ENCODE assay signal across 34 mouse cellular contexts in genomic region chr4:43795844-43796243, GRCm38 (mm10). TPM values are rescaled to one million over a fixed set of nuclear protein-coding genes. Genes with fewer than 3 reads are reported as not detected.
"Had no signal": no experiment of that assay in that cellular context is flagged by ENCODE, and none has a peak within 500 bp of the region (broad histone marks: within the 10 kb centered on the region; RNA-seq: fewer than 3 reads in every experiment).

No protein-coding gene starts in this region.

RNA-seq across cellular contexts. Expression of gene Olfr159, which starts 25.0 kb away (rescaled TPM):
- total RNA-seq: common myeloid progenitor, adult 5-6 weeks; forebrain, postnatal 0 days; gastrocnemius, adult 18-20 months; gastrocnemius, adult 2 months; gastrocnemius, adult 8-10 months; gastrocnemius, postnatal 10 days; gastrocnemius, postnatal 14 days; gastrocnemius, postnatal 25 days; gastrocnemius, postnatal 36 days; gastrocnemius, postnatal 4 days; granulocyte monocyte progenitor cell, adult 5-6 weeks; heart, adult 18-20 months; heart, adult 2 months; heart, adult 8-10 months had no signal
- polyA plus RNA-seq: cortical plate, adult 2 months; embryonic facial prominence, embryonic 10.5 days; embryonic facial prominence, embryonic 11.5 days; embryonic facial prominence, embryonic 12.5 days; embryonic facial prominence, embryonic 13.5 days; embryonic facial prominence, embryonic 14.5 days; embryonic facial prominence, embryonic 15.5 days; erythroblast, embryonic 14.5 days; forebrain, embryonic 10.5 days; forebrain, embryonic 11.5 days; forebrain, embryonic 12.5 days; forebrain, embryonic 13.5 days; forebrain, embryonic 14.5 days; forebrain, embryonic 15.5 days; forebrain, embryonic 16.5 days; forebrain, postnatal 0 days; frontal cortex, adult 2 months; gonadal fat pad, adult 2 months; heart, adult 2 months; heart, embryonic 10.5 days; heart, embryonic 11.5 days; heart, embryonic 12.5 days had no signal

RNA-seq across cellular contexts. Expression of gene Olfr156, which starts 27.9 kb away (rescaled TPM):
- total RNA-seq: common myeloid progenitor, adult 5-6 weeks; forebrain, postnatal 0 days; gastrocnemius, adult 18-20 months; gastrocnemius, adult 2 months; gastrocnemius, adult 8-10 months; gastrocnemius, postnatal 10 days; gastrocnemius, postnatal 14 days; gastrocnemius, postnatal 25 days; gastrocnemius, postnatal 36 days; gastrocnemius, postnatal 4 days; granulocyte monocyte progenitor cell, adult 5-6 weeks; heart, adult 18-20 months; heart, adult 2 months; heart, adult 8-10 months had no signal
- polyA plus RNA-seq: cortical plate, adult 2 months; embryonic facial prominence, embryonic 10.5 days; embryonic facial prominence, embryonic 11.5 days; embryonic facial prominence, embryonic 13.5 days; embryonic facial prominence, embryonic 14.5 days; embryonic facial prominence, embryonic 15.5 days; erythroblast, embryonic 14.5 days; forebrain, embryonic 10.5 days; forebrain, embryonic 11.5 days; forebrain, embryonic 12.5 days; forebrain, embryonic 13.5 days; forebrain, embryonic 14.5 days; forebrain, embryonic 15.5 days; forebrain, embryonic 16.5 days; forebrain, postnatal 0 days; frontal cortex, adult 2 months; gonadal fat pad, adult 2 months; heart, adult 2 months; heart, embryonic 10.5 days; heart, embryonic 11.5 days; heart, embryonic 12.5 days had no signal

RNA-seq across cellular contexts. Expression of gene Olfr157, which starts 44.2 kb away (rescaled TPM):
- total RNA-seq: common myeloid progenitor, adult 5-6 weeks; forebrain, postnatal 0 days; gastrocnemius, adult 18-20 months; gastrocnemius, adult 2 months; gastrocnemius, adult 8-10 months; gastrocnemius, postnatal 10 days; gastrocnemius, postnatal 14 days; gastrocnemius, postnatal 25 days; gastrocnemius, postnatal 36 days; gastrocnemius, postnatal 4 days; granulocyte monocyte progenitor cell, adult 5-6 weeks; heart, adult 18-20 months; heart, adult 2 months; heart, adult 8-10 months had no signal
- polyA plus RNA-seq: cortical plate, adult 2 months; embryonic facial prominence, embryonic 10.5 days; embryonic facial prominence, embryonic 11.5 days; embryonic facial prominence, embryonic 13.5 days; embryonic facial prominence, embryonic 14.5 days; erythroblast, embryonic 14.5 days; forebrain, embryonic 10.5 days; forebrain, embryonic 11.5 days; forebrain, embryonic 12.5 days; forebrain, embryonic 13.5 days; forebrain, embryonic 14.5 days; forebrain, embryonic 15.5 days; forebrain, embryonic 16.5 days; forebrain, postnatal 0 days; frontal cortex, adult 2 months; gonadal fat pad, adult 2 months; heart, adult 2 months; heart, embryonic 10.5 days; heart, embryonic 12.5 days had no signal

RNA-seq across cellular contexts. Expression of gene Olfr155, which starts 55.5 kb away (rescaled TPM):
- total RNA-seq: common myeloid progenitor, adult 5-6 weeks; forebrain, postnatal 0 days; gastrocnemius, adult 18-20 months; gastrocnemius, adult 2 months; gastrocnemius, adult 8-10 months; gastrocnemius, postnatal 10 days; gastrocnemius, postnatal 14 days; gastrocnemius, postnatal 25 days; gastrocnemius, postnatal 36 days; gastrocnemius, postnatal 4 days; granulocyte monocyte progenitor cell, adult 5-6 weeks; heart, adult 18-20 months; heart, adult 2 months; heart, adult 8-10 months had no signal
- polyA plus RNA-seq: cortical plate, adult 2 months; embryonic facial prominence, embryonic 10.5 days; embryonic facial prominence, embryonic 11.5 days; embryonic facial prominence, embryonic 13.5 days; embryonic facial prominence, embryonic 14.5 days; erythroblast, embryonic 14.5 days; forebrain, embryonic 10.5 days; forebrain, embryonic 11.5 days; forebrain, embryonic 12.5 days; forebrain, embryonic 13.5 days; forebrain, embryonic 14.5 days; forebrain, embryonic 15.5 days; forebrain, embryonic 16.5 days; forebrain, postnatal 0 days; frontal cortex, adult 2 months; gonadal fat pad, adult 2 months; heart, adult 2 months; heart, embryonic 10.5 days; heart, embryonic 11.5 days; heart, embryonic 12.5 days had no signal
